Mouse (Mus musculus): ENCODE measurements around the gene Hsd17b7.

- TF ChIP-seq GATA1 (IDR thresholded peaks at IDR 0.05; ENCODE audit: borderline replicate concordance, low read length) (no peak), FLI1 (IDR thresholded peaks at IDR 0.05; ENCODE audit: low read length) (no peak)
Observed at GRCm38 (mm10) chr1:170006516-170006915, 37.5 kb upstream of the Hsd17b7 start.

Measured in megakaryocyte, embryonic 14.5 days (primary cell).